Mouse (Mus musculus) thymus, adult 2 months (tissue): ENCODE results near the gene Cdk13.

Source experiments
- CTCF ChIP-seq: fragments of 200-500 bp; IDR thresholded peaks from 2 replicates; pipeline ENCODE4 v1.5.1; 2012; ENCODE audit warnings: mild to moderate bottlenecking, control low read depth, low read length, moderate library complexity, borderline replicate concordance; ENCODE audit not compliant: control insufficient read depth, poor library complexity, insufficient read depth; ENCODE audit errors: extremely low read depth
- POLR2A ChIP-seq: fragments of 200-500 bp; IDR thresholded peaks from 2 replicates; pipeline ENCODE4 v1.6.1; 2012; ENCODE audit warnings: mild to moderate bottlenecking, low read length, control low read depth, moderate library complexity; ENCODE audit not compliant: control insufficient read depth, poor library complexity, insufficient read depth; ENCODE audit errors: extremely low read depth

DNA sequence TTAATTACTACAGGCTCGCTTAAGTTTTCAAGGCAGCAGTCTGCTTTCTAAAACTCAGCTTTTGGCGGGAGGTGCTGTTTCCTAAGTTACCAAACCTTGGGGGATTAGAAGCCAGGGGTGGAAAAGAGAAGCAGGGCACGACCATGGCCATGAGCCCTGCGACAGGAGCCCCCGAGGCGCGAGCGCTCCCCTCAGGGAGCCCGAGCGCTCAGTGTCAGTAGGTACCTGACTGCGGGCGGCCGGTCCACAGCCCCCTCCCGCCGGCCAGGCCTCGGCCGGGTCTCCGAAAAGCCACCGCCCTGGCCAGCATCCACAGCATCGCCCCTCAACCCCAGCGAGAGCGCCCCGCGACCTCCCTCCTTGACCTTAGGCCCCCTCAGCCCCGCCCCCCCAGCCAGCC lies 110.5 kb downstream of the Cdk13 start:
- no peak for TF ChIP-seq CTCF
- TF ChIP-seq POLR2A = no peak
